Mouse (Mus musculus) myocyte (in vitro differentiated cells): ENCODE results near the gene Nek1.

Source experiments
- E2F4 ChIP-seq: IDR thresholded peaks from one replicate; pipeline ENCODE4 v1.6.1; 2011; ENCODE audit warnings: mild to moderate bottlenecking, control low read depth, moderate library complexity; ENCODE audit not compliant: insufficient read depth
- MAX ChIP-seq: IDR thresholded peaks from one replicate; pipeline ENCODE4 v1.6.1; 2011; ENCODE audit warnings: low read depth, mild to moderate bottlenecking, control low read depth
- MYOD1 ChIP-seq, 3 experiments: IDR thresholded peaks; one replicate each; pipeline ENCODE4 v1.6.1; 2011; ENCODE audit warnings: control low read depth in 2 of 3, low read depth in 2 of 3, mild to moderate bottlenecking in 2 of 3, moderate library complexity in 1 of 3; ENCODE audit not compliant: insufficient read length in 2 of 3, control insufficient read depth in 1 of 3
- MYOG ChIP-seq, 3 experiments: IDR thresholded peaks; one replicate each; pipeline ENCODE4 v1.6.1; 2011; ENCODE audit warnings: control low read depth in 2 of 3, low read depth in 2 of 3, mild to moderate bottlenecking in 2 of 3; ENCODE audit not compliant: insufficient read length in 2 of 3, control insufficient read depth in 1 of 3, insufficient read depth in 1 of 3
- POLR2A ChIP-seq: IDR thresholded peaks from one replicate; pipeline ENCODE4 v1.6.1; 2011; ENCODE audit warnings: low read depth, mild to moderate bottlenecking, control low read depth, moderate library complexity; ENCODE audit not compliant: insufficient read length
- POLR2AphosphoS2 ChIP-seq: IDR thresholded peaks from one replicate; pipeline ENCODE4 v1.6.1; 2011; ENCODE audit warnings: low read depth, control low read depth; ENCODE audit not compliant: insufficient read length
- SRF ChIP-seq: IDR thresholded peaks from one replicate; pipeline ENCODE4 v1.6.1; 2011; ENCODE audit warnings: low read depth; ENCODE audit not compliant: control insufficient read depth, insufficient read length
- TCF12 ChIP-seq: IDR thresholded peaks from one replicate; pipeline ENCODE4 v1.6.1; 2011; ENCODE audit warnings: mild to moderate bottlenecking, control low read depth; ENCODE audit not compliant: poor library complexity, insufficient read depth, severe bottlenecking
- USF1 ChIP-seq: IDR thresholded peaks from one replicate; pipeline ENCODE4 v1.6.1; 2011; ENCODE audit warnings: low read depth, mild to moderate bottlenecking, control low read depth, moderate library complexity

- TF ChIP-seq MYOG (IDR thresholded peaks at IDR 0.05; ENCODE audit: control insufficient read depth in 1 of 3, insufficient read depth in 1 of 3, insufficient read length in 2 of 3, low read depth in 2 of 3) (peak in 2 of 3 experiments; percentile 33 to 55), SRF (no peak), POLR2A (no peak), MAX (no peak), TCF12 (no peak), POLR2AphosphoS2 (no peak), USF1 (no peak), MYOD1 (IDR thresholded peaks at IDR 0.05; ENCODE audit: control insufficient read depth in 1 of 3, insufficient read length in 2 of 3, low read depth in 2 of 3) (peak; percentile 3 to 59 (median 41)), E2F4 (no peak)
These were observed 163.4 kb downstream of the Nek1 start for GRCm38 (mm10) chr8:61156406-61156805.
